Mouse (Mus musculus) neutrophil, adult 5-6 weeks (primary cell): ENCODE data around the gene Polr2i. TPM values are rescaled to one million over a fixed set of nuclear protein-coding genes. Genes with fewer than 3 reads are reported as not detected.
A peak's percentile ranks its signal among the peaks of the same experiment; 100 is the strongest.
"Not testable (repeated sequence)": the region's sequence is repeated elsewhere in the genome, so short reads cannot be mapped to it uniquely, and the experiment has no call there.

ENCODE experiments used
- ATAC-seq: fragments of 151-379, 151-347 bp; 2 replicates; pipeline ENCODE4 v1.8.0; 2017; ENCODE audit warnings: mild to moderate bottlenecking, moderate TSS enrichment; ENCODE audit not compliant: insufficient number of reproducible peaks, poor library complexity, low FRiP score, severe bottlenecking; ENCODE audit errors: extremely low read depth
- total RNA-seq: library from RNA; stranded (forward); fragments of 200-1000 nt; gene quantifications from 2 replicates; pipeline ENCODE4 v1.2.3, GENCODE M21; 2017

Polr2i gene
- total RNA-seq, 1 experiment from 2014 or later, result 30.3 TPM

- ATAC-seq, result no peak
Measured at GRCm38 (mm10) chr7:30202895-30203690, 28.7 kb upstream of the Polr2i start.

- no peak for ATAC-seq
Measured at GRCm38 (mm10) chr7:30204380-30204779, 27.4 kb upstream of the Polr2i start.

GRCm38 (mm10) chr7:30205383-30205782, 26.4 kb upstream of the Polr2i start:
- peak; percentile 94 for ATAC-seq

- ATAC-seq, result not testable (repeated sequence)
Measured at GRCm38 (mm10) chr7:30206364-30206763, 25.4 kb upstream of the Polr2i start.

DNA sequence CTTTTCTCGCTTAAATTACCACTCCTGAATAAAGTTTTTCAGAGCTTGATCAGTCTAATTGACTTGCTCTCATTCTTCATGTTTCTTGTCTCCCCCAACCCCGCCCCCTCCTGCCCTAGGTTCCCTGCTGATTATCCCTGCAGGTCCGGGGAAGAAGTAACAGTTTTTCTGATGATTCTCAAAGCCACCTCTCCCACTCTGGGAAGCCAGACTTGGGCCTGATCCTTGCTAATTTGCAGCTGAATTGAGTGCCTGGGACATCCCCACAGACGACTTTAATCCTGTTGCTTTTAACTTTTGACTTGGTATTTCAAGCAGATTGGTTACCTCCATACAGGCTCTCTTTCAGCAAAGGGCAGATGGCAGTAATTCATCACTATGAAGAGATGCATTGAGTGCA, 20.7 kb upstream of the Polr2i start:
- no peak for ATAC-seq

- no peak for ATAC-seq
Measured at GRCm38 (mm10) chr7:30213881-30214280, 17.9 kb upstream of the Polr2i start.

DNA sequence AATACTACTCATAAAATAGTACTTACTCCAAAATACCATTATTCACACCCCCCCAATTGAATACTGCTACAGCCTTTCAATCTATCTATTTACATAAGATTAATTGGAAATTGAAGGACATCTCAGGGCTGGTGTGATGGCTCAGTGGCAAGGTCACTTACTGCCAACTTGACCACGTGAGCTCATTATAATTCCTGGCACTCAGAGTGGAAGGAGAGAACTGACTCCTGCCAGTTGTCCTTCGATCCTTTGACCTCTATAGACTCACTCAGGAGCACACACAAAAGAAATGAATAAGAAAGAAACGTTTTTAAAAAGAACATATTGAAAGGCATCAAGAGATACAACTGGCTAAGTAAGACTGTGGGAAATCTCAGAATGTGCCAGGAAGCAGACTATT, 15.9 kb upstream of the Polr2i start:
- ATAC-seq, result no peak

GRCm38 (mm10) chr7:30216723-30217151, 15.0 kb upstream of the Polr2i start:
- peak; percentile 85 for ATAC-seq

- ATAC-seq, result no peak
Measured at GRCm38 (mm10) chr7:30217277-30217676, 14.5 kb upstream of the Polr2i start.

GRCm38 (mm10) chr7:30219293-30220007, 12.3 kb upstream of the Polr2i start:
- ATAC-seq, result no peak

DNA sequence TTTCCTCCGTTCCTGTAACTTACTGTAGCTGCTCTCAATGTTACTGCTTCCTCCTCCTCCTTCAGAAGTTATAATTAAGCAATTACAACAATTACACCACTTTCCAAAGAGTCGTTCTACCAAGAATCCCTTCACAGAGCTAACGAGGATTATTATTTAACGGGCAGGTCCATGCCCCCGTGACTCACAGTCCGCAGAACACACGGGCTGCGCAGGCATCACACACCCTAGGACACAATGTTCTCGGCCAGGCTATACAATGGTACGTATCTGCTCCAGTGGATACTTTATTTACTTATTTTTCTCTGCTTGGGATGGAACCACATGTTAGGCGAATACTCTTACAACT, 11.8 kb upstream of the Polr2i start:
- no peak for ATAC-seq

DNA sequence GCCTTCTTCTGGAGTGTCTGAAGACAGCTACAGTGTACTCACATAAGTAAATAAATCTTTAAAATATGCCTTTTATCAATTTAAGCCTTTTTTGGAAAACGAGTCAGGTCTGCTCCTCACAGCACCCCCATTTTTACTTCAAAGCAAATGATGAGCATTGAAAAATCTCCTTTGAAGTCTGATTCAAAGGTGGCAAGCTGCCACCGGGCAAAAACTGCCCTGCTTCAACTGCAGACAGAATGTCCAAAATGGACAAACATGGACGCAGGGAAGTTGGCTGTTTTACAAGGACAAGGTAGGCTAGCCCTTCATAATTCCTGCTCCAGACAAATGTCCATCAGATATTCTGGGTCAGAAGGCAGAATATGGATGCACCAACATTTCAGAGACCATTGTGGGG, 10.3 kb upstream of the Polr2i start:
- no peak for ATAC-seq

DNA sequence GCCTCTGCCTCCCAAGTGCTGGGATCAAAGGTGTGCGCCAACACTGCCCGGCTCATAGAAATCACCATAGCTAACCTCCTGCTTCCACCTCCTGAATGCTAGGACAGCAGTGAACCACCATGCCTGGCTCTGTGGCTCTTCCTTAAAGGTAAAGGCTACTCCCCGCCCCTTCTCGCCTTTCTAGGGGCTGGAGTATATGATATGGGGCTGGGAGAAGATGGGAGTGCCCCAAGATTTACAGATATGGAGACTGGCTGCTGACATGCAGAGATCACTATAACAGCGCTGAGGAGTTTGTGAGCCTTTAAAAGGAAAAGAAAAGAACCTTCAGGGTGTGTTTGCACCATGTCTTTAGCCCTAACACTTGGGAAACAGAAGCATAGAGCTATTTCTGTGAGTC, 9.5 kb upstream of the Polr2i start:
- no peak for ATAC-seq

- no peak for ATAC-seq
Measured at GRCm38 (mm10) chr7:30224206-30224605, 7.5 kb upstream of the Polr2i start.

DNA sequence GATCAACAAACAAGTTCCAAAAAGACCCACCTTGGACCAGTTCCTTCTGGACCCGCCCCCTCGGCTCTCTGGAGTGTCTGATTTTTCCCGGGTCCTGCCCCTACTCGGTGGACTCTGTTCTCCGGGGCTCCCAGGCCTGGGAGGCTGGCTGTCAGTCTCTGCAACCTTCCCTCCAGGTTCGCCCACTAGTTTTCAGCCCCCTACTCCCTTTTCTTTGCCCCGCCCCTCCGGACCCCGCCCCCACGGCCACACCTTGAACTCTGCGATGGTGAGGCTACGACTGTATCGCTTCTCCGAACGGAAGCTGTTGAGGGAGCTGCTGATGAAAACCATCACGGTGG, 450 bp upstream of the Polr2i start:
- no peak for ATAC-seq

GRCm38 (mm10) chr7:30232631-30233148, 942 bp downstream of the Polr2i start:
- ATAC-seq, result no peak

- no peak for ATAC-seq
Measured at GRCm38 (mm10) chr7:30233387-30233786, 1.6 kb downstream of the Polr2i start.

DNA sequence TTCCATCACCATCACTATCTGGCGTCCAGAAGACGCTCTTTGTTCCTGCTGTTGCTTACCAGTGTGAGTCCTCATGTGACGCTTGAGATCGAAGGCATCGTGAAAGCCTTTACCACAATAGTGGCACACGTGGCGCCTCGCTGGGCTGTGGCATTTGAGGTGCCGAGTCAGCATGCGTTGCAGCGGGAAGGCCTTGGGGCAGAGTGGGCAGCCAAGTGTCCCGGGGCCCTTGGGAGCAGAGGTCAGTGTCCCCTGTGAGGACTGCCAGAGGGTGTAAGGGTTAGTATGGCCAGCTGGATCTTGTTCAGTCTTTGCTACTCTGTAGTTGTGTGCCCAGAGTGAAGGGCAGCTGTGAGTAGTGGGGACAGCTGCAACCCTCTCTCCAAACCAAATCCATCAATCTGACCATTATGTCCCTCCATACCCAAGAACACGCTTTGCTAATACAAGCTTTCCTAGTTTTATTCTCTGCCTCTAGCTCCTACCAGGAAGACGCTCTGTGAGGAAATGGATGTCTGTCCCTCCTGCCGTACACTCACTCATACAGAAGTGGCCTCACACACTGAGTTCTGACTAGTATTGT, 2.6 kb downstream of the Polr2i start:
- ATAC-seq, result no peak

GRCm38 (mm10) chr7:30235091-30235490, 3.3 kb downstream of the Polr2i start:
- no peak for ATAC-seq

- ATAC-seq, result no peak
Measured at GRCm38 (mm10) chr7:30235625-30236024, 3.9 kb downstream of the Polr2i start, which contains the start of gene Ovol3. TSS of gene Ovol3 (minus strand) at chr7:30235725.
